25 mouse cellular contexts compared by ENCODE assay signal in the genomic region with DNA sequence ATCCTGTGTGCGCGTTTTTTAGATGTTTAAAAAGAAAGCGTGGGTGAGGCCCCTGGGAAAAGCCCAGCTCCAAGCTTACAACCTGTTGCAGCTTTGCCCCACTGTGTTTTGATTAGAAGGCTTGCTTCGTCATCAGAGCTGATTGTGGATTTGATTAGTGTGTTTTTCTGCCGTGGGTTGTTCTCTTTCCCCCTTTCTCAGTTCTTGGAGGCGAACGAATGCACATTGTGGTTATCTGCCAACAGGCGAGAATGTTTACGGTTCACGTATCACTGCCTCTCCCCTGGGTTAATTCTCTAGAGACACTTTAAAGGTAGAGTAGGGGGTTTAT.
DNase-seq lines count a peak whose midpoint lies in the region; ATAC-seq lines count a peak whose summit lies in the region.
"Had no signal": no experiment of that assay in that cellular context is flagged by ENCODE, and none has a peak within 500 bp of the region (broad histone marks: within the 10 kb centered on the region; RNA-seq: fewer than 3 reads in every experiment).

No protein-coding gene starts in this region.

- peaks cover 13% of the 10 kb centered on the region for H3K4me1 ChIP-seq in embryonic facial prominence, embryonic 14.5 days (ENCODE audit: control insufficient read depth, insufficient read depth, low read length)
- H3K4me1 ChIP-seq in embryonic facial prominence, embryonic 10.5 days = peaks cover 14% of the 10 kb centered on the region
- peaks cover 46% of the 10 kb centered on the region for H3K4me1 ChIP-seq in midbrain, embryonic 13.5 days (replicated peaks)
- H3K4me1 ChIP-seq in midbrain, embryonic 11.5 days (ENCODE audit: control insufficient read depth, insufficient read depth, low read length) = peaks cover 15% of the 10 kb centered on the region
- peaks cover 56% of the 10 kb centered on the region for H3K4me1 ChIP-seq in embryonic facial prominence, embryonic 15.5 days

- peak; percentile 51 for DNase-seq in embryonic facial prominence, embryonic 14.5 days (ENCODE audit: low spot score)
- no peak for DNase-seq in embryonic facial prominence, embryonic 10.5 days (ENCODE audit: low spot score)
- no peak for DNase-seq in midbrain, embryonic 11.5 days (ENCODE audit: low spot score, missing footprints)
- no peak for DNase-seq in MN1 (ENCODE audit: low spot score)
- DNase-seq: adrenal gland, postnatal 36 days; B cell, adult 2 months; kidney, adult 9 months; lung, embryonic 14.5 days; retina, postnatal 1 day; right cerebral cortex, postnatal 25 days; spleen, adult 18-20 months; thymus, postnatal 25 days had no signal

- no peak for ATAC-seq in embryonic facial prominence, embryonic 14.5 days (ENCODE audit: low read depth)
- ATAC-seq in midbrain, embryonic 13.5 days = no peak
- ATAC-seq in midbrain, embryonic 11.5 days (ENCODE audit: low FRiP score) = no peak
- ATAC-seq in embryonic facial prominence, embryonic 15.5 days (ENCODE audit: insufficient number of reproducible peaks, low FRiP score, low TSS enrichment, low read depth) = no peak
- no peak for ATAC-seq in granulocyte monocyte progenitor cell, adult 5-6 weeks (replicated peaks; ENCODE audit: poor library complexity, severe bottlenecking)
- ATAC-seq: forebrain, embryonic 14.5 days; hindbrain, embryonic 16.5 days; intestine, embryonic 16.5 days; midbrain, embryonic 15.5 days; Patski had no signal

- H3K4me2 ChIP-seq in embryonic facial prominence, embryonic 14.5 days (ENCODE audit: low read depth, low read length) = no peak overlapping the region
- H3K4me2 ChIP-seq in midbrain, embryonic 13.5 days (replicated peaks) = no peak overlapping the region
- no peak overlapping the region for H3K4me2 ChIP-seq in midbrain, embryonic 11.5 days
- H3K4me2 ChIP-seq in embryonic facial prominence, embryonic 15.5 days (replicated peaks) = no peak overlapping the region
- H3K4me2 ChIP-seq: limb, embryonic 12.5 days; liver, embryonic 11.5 days; lung, embryonic 14.5 days; midbrain, embryonic 15.5 days; neural tube, embryonic 12.5 days had no signal

- H3K4me3 ChIP-seq in embryonic facial prominence, embryonic 14.5 days (ENCODE audit: low read depth, low read length) = no peak overlapping the region
- no peak overlapping the region for H3K4me3 ChIP-seq in embryonic facial prominence, embryonic 10.5 days
- no peak overlapping the region for H3K4me3 ChIP-seq in midbrain, embryonic 13.5 days (replicated peaks)
- no peak overlapping the region for H3K4me3 ChIP-seq in midbrain, embryonic 11.5 days (ENCODE audit: low read depth, low read length)
- H3K4me3 ChIP-seq in embryonic facial prominence, embryonic 15.5 days (replicated peaks) = no peak overlapping the region
- H3K4me3 ChIP-seq: heart, embryonic 10.5 days; limb, embryonic 12.5 days; midbrain, embryonic 15.5 days; neural tube, embryonic 12.5 days had no signal

- no peak overlapping the region for H3K27ac ChIP-seq in embryonic facial prominence, embryonic 14.5 days (replicated peaks; ENCODE audit: low read depth, low read length)
- H3K27ac ChIP-seq in embryonic facial prominence, embryonic 10.5 days (replicated peaks) = no peak overlapping the region
- no peak overlapping the region for H3K27ac ChIP-seq in midbrain, embryonic 13.5 days
- no peak overlapping the region for H3K27ac ChIP-seq in midbrain, embryonic 11.5 days (ENCODE audit: low read depth, low read length)
- 0 out of 2 replicates have a peak overlapping the region, but pooled peaks have one; percentile 39 for H3K27ac ChIP-seq in embryonic facial prominence, embryonic 15.5 days (replicated peaks)
- H3K27ac ChIP-seq: heart, embryonic 10.5 days; limb, embryonic 12.5 days; midbrain, embryonic 15.5 days; neural tube, embryonic 12.5 days had no signal

- WGBS in embryonic facial prominence, embryonic 14.5 days = 39% methylated on average over 10 of the region's 10 CpGs
- 75% methylated on average over 10 of the region's 10 CpGs for WGBS in embryonic facial prominence, embryonic 10.5 days
- WGBS in midbrain, embryonic 13.5 days = 74% methylated on average over 10 of the region's 10 CpGs
- 76% methylated on average over 10 of the region's 10 CpGs for WGBS in midbrain, embryonic 11.5 days
- WGBS in embryonic facial prominence, embryonic 15.5 days = 37% methylated on average over 10 of the region's 10 CpGs

- H3K9ac ChIP-seq in embryonic facial prominence, embryonic 14.5 days (ENCODE audit: low read depth, low read length) = no peak overlapping the region
- H3K9ac ChIP-seq in midbrain, embryonic 13.5 days (replicated peaks) = 0 out of 2 replicates have a peak overlapping the region, but pooled peaks have one; percentile 4
- no peak overlapping the region for H3K9ac ChIP-seq in midbrain, embryonic 11.5 days (ENCODE audit: low read length)
- H3K9ac ChIP-seq in embryonic facial prominence, embryonic 15.5 days = no peak overlapping the region
- H3K9ac ChIP-seq: limb, embryonic 12.5 days; lung, embryonic 14.5 days; midbrain, embryonic 15.5 days; neural tube, embryonic 12.5 days had no signal

- no peaks in the 10 kb centered on the region for H3K36me3 ChIP-seq in embryonic facial prominence, embryonic 14.5 days (ENCODE audit: control insufficient read depth, insufficient read depth, low read length)
- H3K36me3 ChIP-seq in embryonic facial prominence, embryonic 10.5 days (replicated peaks) = no peaks in the 10 kb centered on the region
- no peaks in the 10 kb centered on the region for H3K36me3 ChIP-seq in midbrain, embryonic 13.5 days
- H3K36me3 ChIP-seq in midbrain, embryonic 11.5 days (ENCODE audit: control insufficient read depth, insufficient read depth, low read length) = no peaks in the 10 kb centered on the region
- H3K36me3 ChIP-seq in embryonic facial prominence, embryonic 15.5 days = no peaks in the 10 kb centered on the region
- H3K36me3 ChIP-seq: heart, embryonic 10.5 days; limb, embryonic 12.5 days; midbrain, embryonic 15.5 days; neural tube, embryonic 12.5 days had no signal

- no peaks in the 10 kb centered on the region for H3K9me3 ChIP-seq in embryonic facial prominence, embryonic 14.5 days (ENCODE audit: control insufficient read depth, low read length)
- H3K9me3 ChIP-seq in embryonic facial prominence, embryonic 10.5 days = no peaks in the 10 kb centered on the region
- no peaks in the 10 kb centered on the region for H3K9me3 ChIP-seq in midbrain, embryonic 13.5 days
- H3K9me3 ChIP-seq in midbrain, embryonic 11.5 days (ENCODE audit: control insufficient read depth, low read length) = no peaks in the 10 kb centered on the region
- no peaks in the 10 kb centered on the region for H3K9me3 ChIP-seq in embryonic facial prominence, embryonic 15.5 days (replicated peaks)
- H3K9me3 ChIP-seq: heart, embryonic 10.5 days; limb, embryonic 12.5 days; megakaryocyte, embryonic 14.5 days; midbrain, embryonic 15.5 days; neural tube, embryonic 12.5 days had no signal

- peaks cover 34% of the 10 kb centered on the region for H3K27me3 ChIP-seq in embryonic facial prominence, embryonic 14.5 days (replicated peaks; ENCODE audit: control insufficient read depth, insufficient read depth, low read length)
- peaks cover 42% of the 10 kb centered on the region for H3K27me3 ChIP-seq in embryonic facial prominence, embryonic 10.5 days (replicated peaks; ENCODE audit: low read depth, poor library complexity, severe bottlenecking)
- peaks cover 29% of the 10 kb centered on the region for H3K27me3 ChIP-seq in midbrain, embryonic 13.5 days
- H3K27me3 ChIP-seq in midbrain, embryonic 11.5 days (ENCODE audit: control insufficient read depth, insufficient read depth, low read length) = peaks cover 24% of the 10 kb centered on the region
- H3K27me3 ChIP-seq in embryonic facial prominence, embryonic 15.5 days = peaks cover 26% of the 10 kb centered on the region
- H3K27me3 ChIP-seq: Patski had no signal
